Mouse (Mus musculus): ENCODE results near the gene Plp2. TPM values are rescaled to one million over a fixed set of nuclear protein-coding genes. Genes with fewer than 3 reads are reported as not detected.
"Not testable (repeated sequence)": the region's sequence is repeated elsewhere in the genome, so short reads cannot be mapped to it uniquely, and the experiment has no call there.

The Plp2 gene
- polyA plus RNA-seq (2015; fragmentation: Nextera tagmentation; extraction: Ambion mirVana), result 20.3 and 50.6 TPM in 2 replicates

DNA sequence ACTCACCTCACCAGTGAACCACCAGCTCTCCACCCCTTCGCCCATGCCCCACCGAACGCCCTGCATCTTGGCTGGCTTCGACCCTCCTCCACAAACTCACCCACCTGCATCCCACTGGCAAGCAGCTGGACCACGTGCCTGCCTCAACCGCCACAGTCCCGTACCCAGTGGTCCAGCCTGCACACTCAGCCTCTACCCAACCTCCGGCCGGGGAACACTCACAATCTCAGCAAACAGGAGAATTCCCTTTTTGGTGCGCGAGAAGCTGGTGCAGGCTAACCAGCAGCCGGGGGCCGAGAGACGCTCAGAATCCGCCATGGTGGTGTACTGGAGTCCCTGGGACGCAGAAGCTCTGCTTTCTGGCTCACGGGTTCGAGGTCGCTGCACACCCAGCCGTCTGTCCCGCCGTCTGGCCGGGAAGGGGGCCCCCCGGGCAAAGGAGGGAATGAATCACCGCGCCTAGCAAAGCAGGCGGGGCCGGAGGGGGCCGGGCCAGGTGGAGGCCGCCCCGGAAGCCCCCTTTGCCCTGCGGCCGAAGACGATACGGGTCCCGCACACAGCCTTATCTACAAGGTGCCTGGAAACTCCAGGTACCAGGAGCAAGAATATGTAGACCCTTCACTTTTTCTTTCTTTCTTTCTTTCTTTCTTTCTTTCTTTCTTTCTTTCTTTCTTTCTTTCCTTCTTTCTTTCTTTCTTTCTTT lies at the start of gene Plp2:
TSS of gene Plp2 (minus strand) at position 470 of the 703 bp plus-strand sequence.
- 0 out of 2 replicates have a peak, but pooled peaks have one; percentile 40 for ATAC-seq (ENCODE audit: low FRiP score)
- H3K36me3 ChIP-seq, result no peaks in the 10 kb centered on the region

DNA sequence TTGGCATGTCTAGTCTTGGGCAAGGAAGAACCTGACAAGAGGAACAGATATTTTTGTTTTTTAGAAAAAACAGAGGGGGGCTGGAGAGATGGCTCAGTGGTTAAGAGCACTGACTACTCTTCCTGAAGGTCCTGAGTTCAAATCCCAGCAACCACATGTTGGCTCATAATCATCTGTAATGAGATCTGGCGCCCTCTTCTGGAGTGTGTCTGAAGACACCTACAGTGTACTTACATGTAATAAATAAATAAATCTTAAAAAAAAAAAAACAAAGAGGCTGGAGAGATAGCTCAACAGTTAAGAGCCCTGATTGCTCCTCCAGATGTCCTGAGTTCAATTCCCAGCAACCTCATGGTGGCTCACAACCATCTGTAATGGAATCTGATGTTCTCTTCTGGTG lies 44.9 kb upstream of the Plp2 start:
- H3K9me3 ChIP-seq (replicated peaks); H3K4me2 ChIP-seq; H3K27me3 ChIP-seq (replicated peaks); H3K4me3 ChIP-seq (replicated peaks); H3K4me1 ChIP-seq; H3K36me3 ChIP-seq; ATAC-seq (ENCODE audit: low FRiP score); H3K27ac ChIP-seq (replicated peaks); H3K9ac ChIP-seq (replicated peaks): not testable (repeated sequence)
- WGBS, result 50% methylated on average over 1 of the region's 1 CpGs

More for the DNA sequence above, at the start of gene Plp2:
- H3K9me3 ChIP-seq (replicated peaks), result no peaks in the 10 kb centered on the region
- H3K27me3 ChIP-seq (replicated peaks), result no peaks in the 10 kb centered on the region
- H3K4me2 ChIP-seq, result peak within 1 kb of the TSS; percentile 55
- WGBS, result 27% methylated on average over 31 of the region's 36 CpGs
- H3K9ac ChIP-seq (replicated peaks), result 0 out of 2 replicates have a peak within 1 kb of the TSS, but pooled peaks have one; percentile 17
- H3K4me1 ChIP-seq, result peaks cover 3% of the 10 kb centered on the region
- peak within 1 kb of the TSS; percentile 35 for H3K4me3 ChIP-seq (replicated peaks)
- H3K27ac ChIP-seq (replicated peaks), result no peak within 1 kb of the TSS

DNA sequence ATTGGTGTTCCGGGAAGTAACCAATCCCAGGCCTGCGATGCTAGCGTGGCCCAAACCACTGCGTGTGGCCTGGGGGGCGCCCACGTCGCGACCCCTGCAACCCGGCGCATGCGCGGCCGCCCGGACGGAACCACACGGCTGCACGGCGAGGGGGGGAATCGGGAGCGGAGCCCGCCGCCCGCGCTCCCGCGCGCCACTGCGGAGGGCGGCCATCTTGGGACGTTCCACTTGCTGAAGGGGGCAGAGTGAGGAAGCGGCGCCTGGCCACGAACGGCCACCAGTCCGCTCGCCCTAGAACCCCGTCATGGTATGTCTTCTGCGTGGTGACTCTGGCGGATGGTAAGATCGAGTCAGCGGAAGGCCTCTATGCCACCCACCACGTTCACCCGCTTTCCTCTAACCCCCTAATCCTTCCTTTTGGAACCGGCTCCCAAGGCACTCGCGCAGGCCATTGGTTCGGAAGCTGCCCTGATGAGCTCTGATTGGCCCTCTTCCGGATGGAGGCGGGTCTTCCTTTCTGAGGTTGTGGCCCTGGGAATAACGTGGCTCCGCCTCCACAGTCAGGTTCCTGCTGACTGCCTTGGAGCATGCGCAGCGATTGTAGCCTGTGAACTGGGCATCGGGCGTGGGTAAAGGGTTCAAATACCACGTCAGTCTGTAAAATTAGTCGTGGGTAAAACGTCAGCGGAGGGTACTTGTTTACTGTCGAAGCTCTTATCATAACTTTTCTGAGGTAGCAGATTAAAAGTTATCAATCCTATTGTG lies 43.1 kb upstream of the Plp2 start, which contains the start of gene Wdr45:
TSS of gene Wdr45 (plus strand) at position 199 of the 765 bp plus-strand sequence.
- H3K9me3 ChIP-seq (replicated peaks); H3K27me3 ChIP-seq (replicated peaks); H3K4me1 ChIP-seq; H3K9ac ChIP-seq (replicated peaks); H3K36me3 ChIP-seq: not testable (repeated sequence)
- ATAC-seq (ENCODE audit: low FRiP score), result peak; percentile 98
- H3K4me2 ChIP-seq, result peak within 1 kb of the TSS; percentile 54
- peak within 1 kb of the TSS; percentile 34 for H3K4me3 ChIP-seq (replicated peaks)
- 16% methylated on average over 42 of the region's 60 CpGs for WGBS
- H3K27ac ChIP-seq (replicated peaks), result 0 out of 2 replicates have a peak within 1 kb of the TSS, but pooled peaks have one; percentile 54

GRCm38 (mm10) chrX:7713764-7714134 lies 42.6 kb upstream of the Plp2 start:
- not testable (repeated sequence) for H3K4me1 ChIP-seq; H3K9me3 ChIP-seq (replicated peaks); ATAC-seq (ENCODE audit: low FRiP score); H3K9ac ChIP-seq (replicated peaks); H3K36me3 ChIP-seq; H3K27me3 ChIP-seq (replicated peaks)
- Histone ChIP-seq H3K27ac (replicated peaks) (0 out of 2 replicates have a peak overlapping the region, but pooled peaks have one; percentile 54), H3K4me2 (peak overlapping the region; percentile 54), H3K4me3 (replicated peaks) (peak overlapping the region; percentile 34)
- 32% methylated on average over 5 of the region's 12 CpGs for WGBS

- 14% methylated on average over 33 of the region's 33 CpGs for WGBS
- Histone ChIP-seq H3K9me3 (replicated peaks) (no peaks in the 10 kb centered on the region), H3K4me3 (replicated peaks) (peak within 1 kb of the TSS; percentile 54), H3K4me1 (peaks cover 15% of the 10 kb centered on the region), H3K9ac (replicated peaks) (peak within 1 kb of the TSS; percentile 46), H3K27me3 (replicated peaks) (no peaks in the 10 kb centered on the region), H3K36me3 (no peaks in the 10 kb centered on the region), H3K27ac (replicated peaks) (peak within 1 kb of the TSS; percentile 72), H3K4me2 (peak within 1 kb of the TSS; percentile 57)
- peak; percentile 95 for ATAC-seq (ENCODE audit: low FRiP score)
These were observed 25.8 kb upstream of the Plp2 start, which contains the start of gene Gpkow for GRCm38 (mm10) chrX:7696954-7697381. Gene Gpkow, plus strand, starts transcription at chrX:7697131.

GRCm38 (mm10) chrX:7696520-7696919 lies 25.3 kb upstream of the Plp2 start:
- H3K4me3 ChIP-seq (replicated peaks), result peak overlapping the region; percentile 54
- no peak overlapping the region for H3K9ac ChIP-seq (replicated peaks)
- no peaks in the 10 kb centered on the region for H3K27me3 ChIP-seq (replicated peaks)
- no peaks in the 10 kb centered on the region for H3K9me3 ChIP-seq (replicated peaks)
- H3K4me1 ChIP-seq, result peaks cover 15% of the 10 kb centered on the region
- WGBS, result 36% methylated on average over 6 of the region's 6 CpGs
- H3K4me2 ChIP-seq, result peak overlapping the region; percentile 57
- no peaks in the 10 kb centered on the region for H3K36me3 ChIP-seq
- peak; percentile 75 for ATAC-seq (ENCODE audit: low FRiP score)
- peak overlapping the region; percentile 41; the same call in 1 of the 2 replicates for H3K27ac ChIP-seq (replicated peaks)

GRCm38 (mm10) chrX:7692862-7693261 lies 21.7 kb upstream of the Plp2 start:
- Histone ChIP-seq H3K27ac (replicated peaks) (no peak overlapping the region), H3K9ac (replicated peaks) (no peak overlapping the region), H3K4me3 (replicated peaks) (no peak overlapping the region), H3K36me3 (no peaks in the 10 kb centered on the region), H3K9me3 (replicated peaks) (no peaks in the 10 kb centered on the region), H3K4me2 (no peak overlapping the region), H3K27me3 (replicated peaks) (no peaks in the 10 kb centered on the region), H3K4me1 (peaks cover 3% of the 10 kb centered on the region; the same call in 1 of the 2 replicates)
- no peak for ATAC-seq (ENCODE audit: low FRiP score)
- 44% methylated on average over 4 of the region's 4 CpGs for WGBS

- H3K9me3 ChIP-seq (replicated peaks), result no peaks in the 10 kb centered on the region
- H3K27ac ChIP-seq (replicated peaks), result no peak overlapping the region
- H3K4me2 ChIP-seq, result no peak overlapping the region
- H3K27me3 ChIP-seq (replicated peaks), result no peaks in the 10 kb centered on the region
- 71% methylated on average over 3 of the region's 3 CpGs for WGBS
- no peaks in the 10 kb centered on the region for H3K36me3 ChIP-seq
- H3K4me3 ChIP-seq (replicated peaks), result no peak overlapping the region
- H3K9ac ChIP-seq (replicated peaks), result no peak overlapping the region
- no peaks in the 10 kb centered on the region for H3K4me1 ChIP-seq
- ATAC-seq (ENCODE audit: low FRiP score), result no peak
These were observed 19.3 kb upstream of the Plp2 start for GRCm38 (mm10) chrX:7690486-7690885.

- WGBS, result 95% methylated on average over 2 of the region's 2 CpGs
- Histone ChIP-seq H3K4me2 (no peak overlapping the region), H3K9me3 (replicated peaks) (no peaks in the 10 kb centered on the region), H3K27ac (replicated peaks) (no peak overlapping the region), H3K4me3 (replicated peaks) (no peak overlapping the region), H3K4me1 (no peaks in the 10 kb centered on the region), H3K9ac (replicated peaks) (no peak overlapping the region), H3K36me3 (no peaks in the 10 kb centered on the region), H3K27me3 (replicated peaks) (no peaks in the 10 kb centered on the region)
- ATAC-seq (ENCODE audit: low FRiP score), result no peak
These were observed 17.1 kb upstream of the Plp2 start for GRCm38 (mm10) chrX:7688321-7688720.

- no peaks in the 10 kb centered on the region for H3K9me3 ChIP-seq (replicated peaks)
- no peak within 1 kb of the TSS for H3K27ac ChIP-seq (replicated peaks)
- ATAC-seq (ENCODE audit: low FRiP score), result no peak
- no peaks in the 10 kb centered on the region for H3K36me3 ChIP-seq
- H3K27me3 ChIP-seq (replicated peaks), result no peaks in the 10 kb centered on the region
- H3K4me3 ChIP-seq (replicated peaks), result peak within 1 kb of the TSS; percentile 30; the same call in 1 of the 2 replicates
- H3K9ac ChIP-seq (replicated peaks), result no peak within 1 kb of the TSS
- 0 out of 2 replicates have a peak, but pooled peaks cover 4% of the 10 kb centered on the region for H3K4me1 ChIP-seq
- WGBS, result 70% methylated on average over 14 of the region's 14 CpGs
- peak within 1 kb of the TSS; percentile 55 for H3K4me2 ChIP-seq
These were observed 9.7 kb upstream of the Plp2 start, which contains the start of gene Magix for GRCm38 (mm10) chrX:7680864-7681263. Gene Magix, minus strand, starts transcription at chrX:7681251.

- Histone ChIP-seq H3K4me1 (0 out of 2 replicates have a peak, but pooled peaks cover 4% of the 10 kb centered on the region), H3K9me3 (replicated peaks) (no peaks in the 10 kb centered on the region), H3K9ac (replicated peaks) (no peak overlapping the region), H3K36me3 (no peaks in the 10 kb centered on the region), H3K27me3 (replicated peaks) (no peaks in the 10 kb centered on the region), H3K27ac (replicated peaks) (no peak overlapping the region), H3K4me3 (replicated peaks) (peak overlapping the region; percentile 30), H3K4me2 (peak overlapping the region; percentile 55)
- peak; percentile 40; the same call in 1 of the 2 replicates for ATAC-seq (ENCODE audit: low FRiP score)
- WGBS, result 23% methylated on average over 12 of the region's 12 CpGs
These were observed 8.8 kb upstream of the Plp2 start for GRCm38 (mm10) chrX:7680057-7680412.

Measured in neural tube, embryonic 15.5 days (tissue).